ENCODE assay signal across 9 mouse cellular contexts in genomic region chr13:17432139-17432916, GRCm38 (mm10).
DNase-seq lines count a peak whose midpoint lies in the region; ATAC-seq and TF ChIP-seq lines count a peak whose summit lies in the region.
"Had no signal": no experiment of that assay in that cellular context is flagged by ENCODE, and none has a peak within 500 bp of the region (broad histone marks: within the 10 kb centered on the region; RNA-seq: fewer than 3 reads in every experiment).

No protein-coding gene starts in this region.

- H3K9me3 ChIP-seq in heart, postnatal 0 days (replicated peaks; ENCODE audit: control insufficient read depth, low read length): no peaks in the 10 kb centered on the region
- peaks cover 4% of the 10 kb centered on the region; the same call in 1 of the 2 replicates for H3K9me3 ChIP-seq in E14TG2a.4 (ENCODE audit: low read length)
- H3K9me3 ChIP-seq: liver, embryonic 15.5 days had no signal

- peak; percentile 71 for TF ChIP-seq CTCF in heart, postnatal 0 days (IDR thresholded peaks at IDR 0.05; ENCODE audit: low read depth)
- TF ChIP-seq CTCF in E14TG2a.4 (conservative IDR thresholded peaks at IDR 0.05; ENCODE audit: low read length): peak; percentile 84

- no peaks in the 10 kb centered on the region for H3K4me1 ChIP-seq in heart, postnatal 0 days (ENCODE audit: control insufficient read depth, insufficient read depth)
- H3K4me1 ChIP-seq in E14TG2a.4 (replicated peaks; ENCODE audit: low read depth, low read length): 0 out of 2 replicates have a peak, but pooled peaks cover 4% of the 10 kb centered on the region
- H3K4me1 ChIP-seq: liver, embryonic 15.5 days had no signal

- H3K27me3 ChIP-seq in heart, postnatal 0 days (ENCODE audit: control insufficient read depth, insufficient read depth, low read length): no peaks in the 10 kb centered on the region
- H3K27me3 ChIP-seq in E14TG2a.4 (ENCODE audit: insufficient read depth, low read length): no peaks in the 10 kb centered on the region
- H3K27me3 ChIP-seq: liver, embryonic 15.5 days had no signal

- no peaks in the 10 kb centered on the region for H3K36me3 ChIP-seq in heart, postnatal 0 days (replicated peaks; ENCODE audit: control insufficient read depth, insufficient read depth, low read length)
- H3K36me3 ChIP-seq in E14TG2a.4 (ENCODE audit: insufficient read depth, low read length): no peaks in the 10 kb centered on the region
- H3K36me3 ChIP-seq: liver, embryonic 15.5 days had no signal

- no peak for ATAC-seq in heart, postnatal 0 days (ENCODE audit: insufficient read depth, low read depth)

- DNase-seq in heart, postnatal 0 days (ENCODE audit: low spot score): peak; percentile 62
- DNase-seq in heart, postnatal 36 days: no peak
- DNase-seq in cerebellum, adult 8-10 months: peak; percentile 3
- DNase-seq in heart, postnatal 10 days: peak; percentile 32 to 59
- DNase-seq in left cerebral cortex, adult 9 months (ENCODE audit: low spot score in 2 of 2): peak; percentile 8 to 39
- DNase-seq in retina, postnatal 7 days (ENCODE audit: low read depth, low spot score): peak; percentile 43
- DNase-seq in gastrocnemius, postnatal 10 days: no peak

- no peak overlapping the region for H3K4me3 ChIP-seq in heart, postnatal 0 days (ENCODE audit: low read depth, low read length)
- no peak overlapping the region for H3K4me3 ChIP-seq in E14TG2a.4 (replicated peaks; ENCODE audit: low read length)
- H3K4me3 ChIP-seq: liver, embryonic 15.5 days had no signal

- no peak overlapping the region for H3K27ac ChIP-seq in heart, postnatal 0 days (ENCODE audit: low read depth)
- H3K27ac ChIP-seq: liver, embryonic 15.5 days had no signal

- no peak for TF ChIP-seq EP300 in heart, postnatal 0 days (IDR thresholded peaks at IDR 0.05; ENCODE audit: low read depth)

- H3K9ac ChIP-seq in heart, postnatal 0 days (replicated peaks; ENCODE audit: low read depth, low read length): no peak overlapping the region
- H3K9ac ChIP-seq: liver, embryonic 15.5 days had no signal

- 43% methylated on average over 7 of the region's 7 CpGs for WGBS in heart, postnatal 0 days

- intact Hi-C loops in heart, postnatal 36 days (cut with DNase I): loop anchor here (5.0 to 10.0 kb wide), 2 partner anchors 668 to 1425 kb away; no protein-coding TSS in a partner anchor
- intact Hi-C loops in heart, postnatal 10 days (cut with DNase I): loop anchor here (5.0 to 10.0 kb wide), 4 partner anchors 388 to 1445 kb away; no protein-coding TSS in a partner anchor

- H3K4me2 ChIP-seq in heart, postnatal 0 days (ENCODE audit: low read depth, low read length): no peak overlapping the region
- H3K4me2 ChIP-seq: liver, embryonic 15.5 days had no signal

Comparison
In these comparisons a context has a peak if more than half of its experiments do, and no peak if none do; other contexts are left out.
1. DNase-seq: peak in heart, postnatal 0 days (single experiment), cerebellum, adult 8-10 months (single experiment), heart, postnatal 10 days (2 of 2), left cerebral cortex, adult 9 months (2 of 2) and retina, postnatal 7 days (single experiment); none in heart, postnatal 36 days (0 of 2) and gastrocnemius, postnatal 10 days (single experiment).